Mouse (Mus musculus) lung, postnatal 0 days (tissue): ENCODE measurements at regions not wholly inside any gene's neighbourhood (a gene's known extent, or its start where the extent isn't known, plus 50 kb on each side); places are given as distances from the start of the nearest gene placed in this dataset.
A peak's percentile ranks its signal among the peaks of the same experiment; 100 is the strongest.

Experiments
- ATAC-seq: fragments of 200-750 bp; cut with Nextera tagmentation; 2 replicates; pipeline ENCODE4 v1.8.0; 2017; ENCODE audit warnings: moderate library complexity
- DNase-seq: peaks from one replicate; pipeline ENCODE4 v3.0.0-alpha.2; 2016; ENCODE audit warnings: low spot score
- H3K27ac ChIP-seq: fragments of 300-500 bp; sonication (generic); 2 replicates; pipeline ENCODE4 v1.5.1; 2014; ENCODE audit warnings: antibody characterized with exemption, mild to moderate bottlenecking, low read length, mixed read lengths
- H3K27me3 ChIP-seq: fragments of 300-500 bp; sonication (generic); replicated peaks from 2 replicates; pipeline ENCODE4 v1.6.1; 2014; ENCODE audit warnings: low read length, mixed read lengths; ENCODE audit not compliant: insufficient read depth
- H3K36me3 ChIP-seq: fragments of 300-500 bp; sonication (generic); 2 replicates; pipeline ENCODE4 v1.6.1; 2014; ENCODE audit warnings: low read length, mixed read lengths; ENCODE audit not compliant: insufficient read depth
- H3K4me1 ChIP-seq: fragments of 300-500 bp; sonication (generic); 2 replicates; pipeline ENCODE4 v1.6.1; 2014; ENCODE audit warnings: antibody characterized with exemption, low read depth, low read length, mixed read lengths; ENCODE audit not compliant: insufficient read depth
- H3K4me2 ChIP-seq: fragments of 300-500 bp; sonication (generic); replicated peaks from 2 replicates; pipeline ENCODE4 v1.6.1; 2014; ENCODE audit warnings: low read depth, mild to moderate bottlenecking, low read length, moderate library complexity, mixed read lengths
- H3K4me3 ChIP-seq: fragments of 300-500 bp; sonication (generic); 2 replicates; pipeline ENCODE4 v1.5.1; 2014; ENCODE audit warnings: low read depth, low read length
- H3K9ac ChIP-seq: fragments of 300-500 bp; sonication (generic); replicated peaks from 2 replicates; pipeline ENCODE4 v1.6.1; 2014; ENCODE audit warnings: low read depth, mild to moderate bottlenecking
- H3K9me3 ChIP-seq: fragments of 300-500 bp; sonication (generic); 2 replicates; pipeline ENCODE4 v1.6.1; 2016; ENCODE audit warnings: low read length, mixed read lengths
- CTCF ChIP-seq: IDR thresholded peaks from 2 replicates; pipeline ENCODE4 v1.5.1; 2016; ENCODE audit warnings: antibody characterized with exemption, mild to moderate bottlenecking
- EP300 ChIP-seq: IDR thresholded peaks from 2 replicates; pipeline ENCODE4 v1.6.1; 2016; ENCODE audit warnings: antibody characterized with exemption, mild to moderate bottlenecking, control low read depth
- WGBS: fragments of 180-500 bp; shearing (Covaris S2); extraction: QIAGEN DNeasy Blood & Tissue Kit; methylation state at CpG from one replicate; pipeline ENCODE4 v1.1.7; 2014; 5-methylcytosine and 5-hydroxymethylcytosine counted together

DNA sequence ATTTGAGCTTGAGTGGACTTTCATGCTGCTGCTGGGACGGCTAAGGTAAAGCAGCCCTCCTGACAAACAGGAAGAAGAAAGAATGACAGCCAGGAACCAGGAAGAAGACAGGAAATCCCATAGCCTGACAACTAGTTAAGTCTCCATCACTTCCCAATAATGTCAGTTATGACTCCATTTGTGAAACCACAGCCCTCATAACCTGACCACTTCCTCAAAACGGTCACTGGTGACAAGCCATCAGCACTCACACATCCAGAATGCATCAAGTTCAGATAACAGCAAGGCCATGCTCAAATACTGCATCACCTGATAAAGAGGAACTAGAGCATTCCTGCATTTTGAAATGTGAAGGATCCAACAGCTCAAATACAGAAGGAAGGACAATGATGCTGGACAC, 288.3 kb downstream of the Zfp706 start:
- Histone ChIP-seq H3K9me3 (no peaks in the 10 kb centered on the region), H3K4me2 (no peak overlapping the region), H3K27ac (no peak overlapping the region), H3K4me1 (peaks cover 5% of the 10 kb centered on the region; the same call in 1 of the 2 replicates), H3K27me3 (no peaks in the 10 kb centered on the region), H3K4me3 (no peak overlapping the region), H3K9ac (no peak overlapping the region), H3K36me3 (no peaks in the 10 kb centered on the region)
- no peak for DNase-seq
- TF ChIP-seq CTCF (no peak), EP300 (no peak)
- 46% methylated on average over 2 of the region's 2 CpGs for WGBS
- no peak for ATAC-seq

DNA sequence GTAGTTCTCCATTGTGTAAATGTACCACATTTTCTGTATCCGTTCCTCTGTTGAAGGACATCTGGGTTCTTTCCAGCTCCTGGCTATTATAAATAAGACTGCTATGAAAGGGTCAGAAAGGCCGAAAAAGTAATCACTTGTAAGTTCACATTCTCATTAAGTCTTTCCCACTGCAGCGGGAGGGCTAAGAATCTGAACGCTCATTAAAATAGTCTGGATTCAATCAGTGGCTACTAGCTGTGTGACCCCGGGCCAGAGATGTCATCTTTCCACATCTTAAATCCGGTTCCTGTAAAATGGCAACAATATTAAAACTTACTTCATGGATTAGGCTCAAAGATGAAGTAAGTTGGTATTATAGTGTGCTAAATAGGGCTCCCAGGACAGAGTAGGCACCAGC, 289.7 kb downstream of the Zfp706 start:
- no peak for DNase-seq
- no peak overlapping the region for H3K4me3 ChIP-seq
- ATAC-seq, result no peak
- no peaks in the 10 kb centered on the region for H3K36me3 ChIP-seq
- H3K9me3 ChIP-seq, result no peaks in the 10 kb centered on the region
- no peaks in the 10 kb centered on the region for H3K27me3 ChIP-seq
- 83% methylated on average over 6 of the region's 6 CpGs for WGBS
- H3K4me1 ChIP-seq, result peaks cover 5% of the 10 kb centered on the region; the same call in 1 of the 2 replicates
- TF ChIP-seq EP300, result no peak
- TF ChIP-seq CTCF, result no peak
- no peak overlapping the region for H3K9ac ChIP-seq
- H3K27ac ChIP-seq, result no peak overlapping the region
- H3K4me2 ChIP-seq, result no peak overlapping the region

DNA sequence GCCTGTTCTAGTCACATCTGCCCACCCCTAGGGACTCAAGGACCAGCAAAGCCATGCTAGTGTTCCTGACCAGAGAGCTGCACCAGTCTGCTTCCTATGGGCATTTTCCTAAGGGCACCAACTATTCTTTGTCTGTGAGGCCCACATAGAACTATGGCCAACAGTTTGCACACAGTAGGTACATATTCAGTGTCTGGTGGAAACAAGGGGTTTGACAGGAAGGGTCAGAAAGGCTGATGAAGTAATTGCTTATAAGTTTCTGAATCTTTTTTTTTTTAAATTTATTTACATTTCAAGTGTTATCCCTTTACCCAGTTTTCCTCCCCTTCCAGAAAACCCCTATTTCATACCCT, 290.9 kb downstream of the Zfp706 start:
- ATAC-seq (no peak), DNase-seq (no peak)
- peak overlapping the region; percentile 39; the same call in 1 of the 2 replicates for H3K9ac ChIP-seq
- H3K9me3 ChIP-seq, result no peaks in the 10 kb centered on the region
- peak overlapping the region; percentile 68 for H3K27ac ChIP-seq
- no peak overlapping the region for H3K4me3 ChIP-seq
- TF ChIP-seq EP300 (no peak), CTCF (no peak)
- peak overlapping the region; percentile 43 for H3K4me2 ChIP-seq
- no peaks in the 10 kb centered on the region for H3K36me3 ChIP-seq
- H3K27me3 ChIP-seq, result no peaks in the 10 kb centered on the region
- H3K4me1 ChIP-seq, result peaks cover 5% of the 10 kb centered on the region; the same call in 1 of the 2 replicates

DNA sequence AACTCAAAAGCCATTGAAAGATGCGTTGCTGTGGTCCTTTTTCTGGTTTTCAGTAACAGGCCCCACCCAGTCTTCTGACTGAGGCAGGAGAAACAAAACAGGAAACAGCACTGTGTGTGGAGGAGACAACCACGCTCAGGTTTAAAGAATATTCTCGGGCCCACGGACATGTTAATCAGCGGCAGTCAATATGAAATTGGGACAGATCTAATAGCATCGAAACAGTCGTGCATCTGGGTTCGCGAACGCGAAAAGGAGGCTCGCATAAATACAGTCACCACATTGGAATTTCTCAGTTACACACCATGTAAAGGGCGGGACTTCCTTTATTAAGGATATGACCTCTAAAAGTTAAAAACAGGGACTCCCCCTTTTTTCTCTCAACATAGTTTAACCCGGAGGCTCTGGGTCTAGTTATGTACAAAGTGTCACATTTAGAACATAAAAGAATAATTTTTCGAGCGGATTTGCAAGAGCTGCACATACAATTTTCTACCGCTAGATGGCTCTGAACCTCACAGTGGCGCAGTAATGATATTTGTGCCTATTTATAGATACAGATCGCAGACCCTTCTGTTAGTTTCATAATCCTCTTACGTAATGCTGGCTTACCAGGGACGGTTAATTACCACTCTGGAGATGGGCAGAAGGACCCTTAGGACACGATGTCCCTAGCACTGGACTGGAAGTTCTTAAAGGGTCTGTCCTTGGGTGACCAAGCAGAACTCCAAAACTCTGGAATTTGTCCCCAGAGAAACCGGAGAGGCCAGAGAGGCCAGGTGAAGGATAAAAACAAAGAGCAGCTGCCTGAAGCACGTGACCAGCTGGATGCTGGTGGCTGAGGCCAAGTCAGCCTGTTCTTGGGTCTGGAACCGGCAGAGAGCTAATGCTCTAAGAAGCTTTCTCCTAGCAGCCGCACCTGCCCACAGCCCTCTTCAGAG, 291.6 kb downstream of the Zfp706 start:
- peak overlapping the region; percentile 43 for H3K4me2 ChIP-seq
- peak; percentile 95 for ATAC-seq
- H3K4me1 ChIP-seq, result peaks cover 5% of the 10 kb centered on the region; the same call in 1 of the 2 replicates
- peak; percentile 87 for TF ChIP-seq CTCF
- peak; percentile 97 for TF ChIP-seq EP300
- H3K27ac ChIP-seq, result peak overlapping the region; percentile 68
- peak overlapping the region; percentile 39; the same call in 1 of the 2 replicates for H3K9ac ChIP-seq
- peak overlapping the region; percentile 37 for H3K4me3 ChIP-seq
- WGBS, result 5% methylated on average over 26 of the region's 26 CpGs
- DNase-seq, result peak; percentile 96
- H3K36me3 ChIP-seq, result no peaks in the 10 kb centered on the region
- no peaks in the 10 kb centered on the region for H3K27me3 ChIP-seq
- no peaks in the 10 kb centered on the region for H3K9me3 ChIP-seq

DNA sequence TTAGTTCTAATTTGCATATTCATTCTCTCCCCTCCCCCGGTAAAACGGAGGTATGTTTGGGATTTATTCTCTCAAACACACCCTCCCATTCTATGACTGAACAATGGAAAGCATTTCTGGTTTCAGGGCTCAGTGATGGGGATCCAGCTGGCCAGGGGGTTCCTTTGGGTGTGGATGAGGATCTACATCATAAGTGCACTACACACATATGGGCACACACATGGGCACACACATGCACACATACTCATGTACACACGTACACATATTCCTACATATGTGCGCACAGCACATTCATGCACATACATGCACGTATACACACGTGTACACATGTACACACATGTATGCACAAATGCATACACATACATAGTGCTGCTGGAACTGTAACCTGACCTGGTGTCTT, 292.4 kb downstream of the Zfp706 start:
- H3K36me3 ChIP-seq, result no peaks in the 10 kb centered on the region
- TF ChIP-seq CTCF (no peak), EP300 (no peak)
- DNase-seq (no peak), ATAC-seq (no peak)
- no peak overlapping the region for H3K4me2 ChIP-seq
- no peaks in the 10 kb centered on the region for H3K27me3 ChIP-seq
- H3K4me1 ChIP-seq, result peaks cover 5% of the 10 kb centered on the region; the same call in 1 of the 2 replicates
- H3K9ac ChIP-seq, result no peak overlapping the region
- H3K9me3 ChIP-seq, result no peaks in the 10 kb centered on the region
- no peak overlapping the region for H3K4me3 ChIP-seq
- no peak overlapping the region for H3K27ac ChIP-seq
- WGBS, result 91% methylated on average over 6 of the region's 6 CpGs

DNA sequence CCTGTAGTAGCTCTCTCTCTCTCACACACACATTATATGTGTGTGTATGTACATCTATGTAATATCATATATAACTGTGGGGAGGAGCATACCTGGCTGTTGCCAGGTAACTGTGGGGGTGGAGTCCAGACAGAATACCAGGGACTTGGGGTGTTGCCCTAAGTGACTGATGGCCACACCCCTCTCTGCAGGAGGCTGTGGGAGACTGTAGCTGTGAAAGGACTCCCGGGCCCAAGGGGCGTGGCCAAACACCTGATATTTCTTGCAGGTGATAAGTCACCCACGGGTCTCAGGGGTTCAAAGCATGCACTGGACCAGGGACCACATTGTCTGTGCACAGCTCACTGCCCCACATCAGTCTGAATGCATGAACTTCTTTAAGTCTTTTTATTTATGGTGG, 297.8 kb downstream of the Zfp706 start:
- Histone ChIP-seq H3K9me3 (no peaks in the 10 kb centered on the region), H3K9ac (no peak overlapping the region), H3K27ac (no peak overlapping the region), H3K4me2 (no peak overlapping the region), H3K4me1 (no peaks in the 10 kb centered on the region), H3K4me3 (no peak overlapping the region), H3K27me3 (no peaks in the 10 kb centered on the region), H3K36me3 (no peaks in the 10 kb centered on the region)
- DNase-seq (no peak), ATAC-seq (no peak)
- TF ChIP-seq CTCF, result no peak
- TF ChIP-seq EP300, result no peak
- 49% methylated on average over 3 of the region's 3 CpGs for WGBS
